11 mouse cellular contexts compared by ENCODE assay signal in the genomic region with DNA sequence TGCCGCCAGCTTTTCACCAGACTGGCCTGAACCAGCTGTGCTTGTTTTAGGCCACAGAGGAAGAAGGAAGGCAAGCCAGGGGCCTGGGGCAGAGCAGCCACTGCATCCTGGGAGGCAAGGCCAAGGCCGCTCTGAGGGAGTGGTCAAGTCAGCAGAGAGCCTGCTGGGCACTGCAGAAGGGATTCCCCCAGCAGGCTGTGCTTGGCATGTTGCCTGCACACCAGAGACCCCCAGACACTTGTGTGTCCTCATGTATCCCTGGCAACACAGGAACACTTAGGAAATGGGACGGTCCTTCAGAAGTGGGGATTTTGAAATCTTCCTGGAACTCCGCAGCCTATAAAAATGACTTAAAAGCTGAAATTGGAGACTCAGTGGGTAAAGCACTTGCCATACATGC. TPM values are rescaled to one million over a fixed set of nuclear protein-coding genes. Genes with fewer than 3 reads are reported as not detected.
A peak's percentile ranks its signal among the peaks of the same experiment; 100 is the strongest.
DNase-seq lines count a peak whose midpoint lies in the region; ATAC-seq lines count a peak whose summit lies in the region.
"Had no signal": no experiment of that assay in that cellular context is flagged by ENCODE, and none has a peak within 500 bp of the region (broad histone marks: within the 10 kb centered on the region; RNA-seq: fewer than 3 reads in every experiment).

No protein-coding gene starts in this region.

- H3K27me3 ChIP-seq in forebrain, embryonic 12.5 days, result no peaks in the 10 kb centered on the region
- H3K27me3 ChIP-seq in forebrain, embryonic 16.5 days (replicated peaks; ENCODE audit: control insufficient read depth, insufficient read depth, low read length), result no peaks in the 10 kb centered on the region
- H3K27me3 ChIP-seq: liver, embryonic 15.5 days had no signal

- WGBS in forebrain, embryonic 12.5 days, result 77% methylated on average over 4 of the region's 4 CpGs
- WGBS in forebrain, embryonic 16.5 days, result 75% methylated on average over 4 of the region's 4 CpGs

- no peak overlapping the region for H3K4me2 ChIP-seq in forebrain, embryonic 12.5 days
- H3K4me2 ChIP-seq in forebrain, embryonic 16.5 days (ENCODE audit: low read length), result no peak overlapping the region
- H3K4me2 ChIP-seq: liver, embryonic 15.5 days had no signal

- H3K27ac ChIP-seq in forebrain, embryonic 12.5 days, result 0 out of 2 replicates have a peak overlapping the region, but pooled peaks have one; percentile 32
- no peak overlapping the region for H3K27ac ChIP-seq in forebrain, embryonic 16.5 days (ENCODE audit: low read length)
- H3K27ac ChIP-seq: liver, embryonic 15.5 days had no signal

- no peaks in the 10 kb centered on the region for H3K4me1 ChIP-seq in forebrain, embryonic 12.5 days
- peaks cover 3% of the 10 kb centered on the region; the same call in 1 of the 2 replicates for H3K4me1 ChIP-seq in forebrain, embryonic 16.5 days (replicated peaks; ENCODE audit: control insufficient read depth, insufficient read depth, low read length)
- H3K4me1 ChIP-seq: liver, embryonic 15.5 days had no signal

- no peak for ATAC-seq in forebrain, embryonic 12.5 days (ENCODE audit: low FRiP score)
- ATAC-seq in forebrain, embryonic 16.5 days, result no peak
- ATAC-seq in inflammation-experienced regulatory T-cells, adult 6 months, result no peak

- no peak overlapping the region for H3K4me3 ChIP-seq in forebrain, embryonic 12.5 days (replicated peaks)
- H3K4me3 ChIP-seq in forebrain, embryonic 16.5 days (replicated peaks; ENCODE audit: low read length), result no peak overlapping the region
- H3K4me3 ChIP-seq: liver, embryonic 15.5 days had no signal

- no peak overlapping the region for H3K9ac ChIP-seq in forebrain, embryonic 12.5 days
- no peak overlapping the region for H3K9ac ChIP-seq in forebrain, embryonic 16.5 days (replicated peaks; ENCODE audit: low read depth, low read length)
- H3K9ac ChIP-seq: liver, embryonic 15.5 days had no signal

- no peaks in the 10 kb centered on the region for H3K9me3 ChIP-seq in forebrain, embryonic 12.5 days
- no peaks in the 10 kb centered on the region for H3K9me3 ChIP-seq in forebrain, embryonic 16.5 days (ENCODE audit: control insufficient read depth, low read length)
- H3K9me3 ChIP-seq: liver, embryonic 15.5 days had no signal

- DNase-seq in kidney, adult 11 months, result peak; percentile 36
- no peak for DNase-seq in kidney, adult 9 months
- DNase-seq in ZHBTc4 (ENCODE audit: low read depth, low spot score), result peak; percentile 23
- DNase-seq in kidney, postnatal 25 days, result peak; percentile 23 to 68
- no peak for DNase-seq in retina, postnatal 1 day
- DNase-seq: gastrocnemius, postnatal 25 days had no signal

- peaks cover 19% of the 10 kb centered on the region for H3K36me3 ChIP-seq in forebrain, embryonic 12.5 days (replicated peaks)
- peaks cover 8% of the 10 kb centered on the region; the same call in 1 of the 2 replicates for H3K36me3 ChIP-seq in forebrain, embryonic 16.5 days (ENCODE audit: control insufficient read depth, insufficient read depth)
- H3K36me3 ChIP-seq: liver, embryonic 15.5 days had no signal

RNA-seq across cellular contexts. Expression of gene Tnfrsf23, which starts 26.4 kb away (rescaled TPM):
- polyA plus RNA-seq in forebrain, embryonic 12.5 days (2016; fragmentation: Nextera tagmentation; extraction: Ambion mirVana), result 0.28 and 0.51 TPM in 2 replicates
- 0.61 and 0.76 TPM in 2 replicates for polyA plus RNA-seq in forebrain, embryonic 16.5 days (2015; fragmentation: Nextera tagmentation; extraction: Ambion mirVana)
- polyA plus RNA-seq in inflammation-experienced regulatory T-cells, adult 6 months (2017; shearing (Covaris generic)), result 1 to 10 TPM; 3.3 to 5.0 (median 4.4) TPM

RNA-seq across cellular contexts. Expression of gene Osbpl5, which starts 44.8 kb away (rescaled TPM):
- polyA plus RNA-seq in forebrain, embryonic 12.5 days (2016; fragmentation: Nextera tagmentation; extraction: Ambion mirVana), result 15.1 and 17.5 TPM in 2 replicates
- polyA plus RNA-seq in forebrain, embryonic 16.5 days (2015; fragmentation: Nextera tagmentation; extraction: Ambion mirVana), result 34.0 and 35.8 TPM in 2 replicates
- polyA plus RNA-seq in inflammation-experienced regulatory T-cells, adult 6 months (2017; shearing (Covaris generic)), result 10 to 100 TPM; 19.0 to 34.0 (median 31.8) TPM

RNA-seq across cellular contexts. Expression of gene Mrgprg, which starts 54.8 kb away (rescaled TPM):
- polyA plus RNA-seq in forebrain, embryonic 12.5 days (2016; fragmentation: Nextera tagmentation; extraction: Ambion mirVana), result not detected in 2 replicates
- polyA plus RNA-seq in forebrain, embryonic 16.5 days (2015; fragmentation: Nextera tagmentation; extraction: Ambion mirVana), result not detected in 2 replicates
- not detected for polyA plus RNA-seq in inflammation-experienced regulatory T-cells, adult 6 months (2017; shearing (Covaris generic))
- polyA plus RNA-seq: C2C12; liver, embryonic 15.5 days had no signal

Comparison
In these comparisons a context has a peak if more than half of its experiments do, and no peak if none do; other contexts are left out.
1. DNase-seq: peak in kidney, adult 11 months (single experiment), ZHBTc4 (single experiment) and kidney, postnatal 25 days (2 of 2); none in kidney, adult 9 months (single experiment) and retina, postnatal 1 day (single experiment).